In the genomic region with DNA sequence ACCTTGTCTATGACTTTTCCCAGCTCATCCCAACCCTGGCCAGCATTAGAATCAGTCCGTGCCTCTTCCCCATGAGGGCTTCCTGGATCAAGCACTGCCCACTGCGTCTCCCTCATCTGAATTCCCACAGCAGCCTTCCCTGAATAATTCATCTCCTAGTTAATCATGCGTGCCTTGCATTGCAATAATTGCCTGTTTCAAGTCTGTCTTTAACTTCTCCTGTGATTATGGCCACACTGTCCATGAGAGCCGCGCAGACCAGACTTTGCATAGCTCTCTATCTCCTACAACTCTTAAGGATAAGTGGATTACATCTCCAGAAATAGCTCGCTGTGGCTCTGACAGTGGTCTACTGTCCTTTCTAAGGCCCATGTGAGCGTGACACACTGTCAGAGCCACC, we compare ENCODE assay signal across 15 mouse cellular contexts.
A peak's percentile ranks its signal among the peaks of the same experiment; 100 is the strongest.
DNase-seq lines count a peak whose midpoint lies in the region; ATAC-seq lines count a peak whose summit lies in the region.
"Had no signal": no experiment of that assay in that cellular context is flagged by ENCODE, and none has a peak within 500 bp of the region (broad histone marks: within the 10 kb centered on the region; RNA-seq: fewer than 3 reads in every experiment).

No protein-coding gene starts in this region.

- 34% methylated on average over 7 of the region's 7 CpGs for WGBS in heart, embryonic 10.5 days
- 49% methylated on average over 7 of the region's 7 CpGs for WGBS in neural tube, embryonic 13.5 days
- 36% methylated on average over 7 of the region's 7 CpGs for WGBS in midbrain, embryonic 12.5 days
- WGBS in intestine, embryonic 16.5 days = 76% methylated on average over 7 of the region's 7 CpGs

- peaks cover 65% of the 10 kb centered on the region for H3K4me1 ChIP-seq in heart, embryonic 10.5 days
- peaks cover 31% of the 10 kb centered on the region for H3K4me1 ChIP-seq in neural tube, embryonic 13.5 days (replicated peaks)
- H3K4me1 ChIP-seq in midbrain, embryonic 12.5 days = peaks cover 34% of the 10 kb centered on the region
- peaks cover 10% of the 10 kb centered on the region for H3K4me1 ChIP-seq in intestine, embryonic 16.5 days (ENCODE audit: control insufficient read depth, insufficient read depth, low read length)

- H3K4me3 ChIP-seq in heart, embryonic 10.5 days = 0 out of 2 replicates have a peak overlapping the region, but pooled peaks have one; percentile 6
- no peak overlapping the region for H3K4me3 ChIP-seq in neural tube, embryonic 13.5 days
- H3K4me3 ChIP-seq in midbrain, embryonic 12.5 days = no peak overlapping the region
- H3K4me3 ChIP-seq in intestine, embryonic 16.5 days (ENCODE audit: low read length) = no peak overlapping the region

- DNase-seq in heart, embryonic 10.5 days (ENCODE audit: low spot score) = no peak
- no peak for DNase-seq in heart, adult 9 months (ENCODE audit: low spot score in 2 of 2)
- no peak for DNase-seq in neural tube, embryonic 10.5 days (ENCODE audit: extremely low spot score, low spot score)
- DNase-seq in Muller cell, postnatal 12 days (ENCODE audit: inconsistent ontology term) = no peak
- DNase-seq: adrenal gland, adult 2 months; cerebellum, postnatal 25 days; gastrocnemius, postnatal 10 days; lung, embryonic 14.5 days; right cerebral cortex, adult 18-20 months; spleen, adult 18-20 months; thymus, postnatal 36 days had no signal

- no peaks in the 10 kb centered on the region for H3K9me3 ChIP-seq in heart, embryonic 10.5 days
- no peaks in the 10 kb centered on the region for H3K9me3 ChIP-seq in neural tube, embryonic 13.5 days
- no peaks in the 10 kb centered on the region for H3K9me3 ChIP-seq in midbrain, embryonic 12.5 days
- no peaks in the 10 kb centered on the region for H3K9me3 ChIP-seq in intestine, embryonic 16.5 days (ENCODE audit: control insufficient read depth, low read length)

- H3K9ac ChIP-seq in neural tube, embryonic 13.5 days = 0 out of 2 replicates have a peak overlapping the region, but pooled peaks have one; percentile 22
- H3K9ac ChIP-seq in midbrain, embryonic 12.5 days (replicated peaks) = no peak overlapping the region
- H3K9ac ChIP-seq in intestine, embryonic 16.5 days (ENCODE audit: low read depth, low read length) = no peak overlapping the region
- H3K9ac ChIP-seq: lung, embryonic 14.5 days had no signal

- peak overlapping the region; percentile 85 for H3K27ac ChIP-seq in heart, embryonic 10.5 days
- no peak overlapping the region for H3K27ac ChIP-seq in neural tube, embryonic 13.5 days (replicated peaks)
- peak overlapping the region; percentile 55 for H3K27ac ChIP-seq in midbrain, embryonic 12.5 days (replicated peaks)
- no peak overlapping the region for H3K27ac ChIP-seq in intestine, embryonic 16.5 days (ENCODE audit: low read length)

- H3K4me2 ChIP-seq in neural tube, embryonic 13.5 days = no peak overlapping the region
- H3K4me2 ChIP-seq in midbrain, embryonic 12.5 days (replicated peaks) = no peak overlapping the region
- no peak overlapping the region for H3K4me2 ChIP-seq in intestine, embryonic 16.5 days (ENCODE audit: low read depth, low read length)
- H3K4me2 ChIP-seq: lung, embryonic 14.5 days had no signal

- no peaks in the 10 kb centered on the region for H3K36me3 ChIP-seq in heart, embryonic 10.5 days
- H3K36me3 ChIP-seq in neural tube, embryonic 13.5 days = no peaks in the 10 kb centered on the region
- H3K36me3 ChIP-seq in midbrain, embryonic 12.5 days = no peaks in the 10 kb centered on the region
- H3K36me3 ChIP-seq in intestine, embryonic 16.5 days (ENCODE audit: control insufficient read depth, insufficient read depth, low read length) = no peaks in the 10 kb centered on the region

- H3K27me3 ChIP-seq in heart, embryonic 10.5 days (ENCODE audit: insufficient read depth, poor library complexity, severe bottlenecking) = 0 out of 2 replicates have a peak, but pooled peaks cover 6% of the 10 kb centered on the region
- no peaks in the 10 kb centered on the region for H3K27me3 ChIP-seq in neural tube, embryonic 13.5 days
- peaks cover 11% of the 10 kb centered on the region for H3K27me3 ChIP-seq in midbrain, embryonic 12.5 days
- no peaks in the 10 kb centered on the region for H3K27me3 ChIP-seq in intestine, embryonic 16.5 days (replicated peaks; ENCODE audit: control insufficient read depth, insufficient read depth, low read length)

- ATAC-seq in neural tube, embryonic 13.5 days (ENCODE audit: low read depth) = no peak
- peak; percentile 57 for ATAC-seq in midbrain, embryonic 12.5 days (ENCODE audit: low FRiP score, low read depth)
- no peak for ATAC-seq in intestine, embryonic 16.5 days
- no peak for ATAC-seq in activated CD4-positive, CD25-positive, alpha-beta regulatory T cell, adult 4 months

Comparison
In these comparisons a context has a peak if more than half of its experiments do, and no peak if none do; other contexts are left out.
1. H3K27ac ChIP-seq: peak in heart, embryonic 10.5 days (single experiment) and midbrain, embryonic 12.5 days (single experiment); none in neural tube, embryonic 13.5 days (single experiment) and intestine, embryonic 16.5 days (single experiment).